7 mouse cellular contexts compared by ENCODE assay signal in genomic region chr4:45019009-45019408, GRCm38 (mm10). TPM values are rescaled to one million over a fixed set of nuclear protein-coding genes. Genes with fewer than 3 reads are reported as not detected.
DNase-seq lines count a peak whose midpoint lies in the region; ATAC-seq and TF ChIP-seq lines count a peak whose summit lies in the region.

No protein-coding gene starts in this region.

- peak overlapping the region; percentile 79 for H3K4me3 ChIP-seq in lung, embryonic 14.5 days (ENCODE audit: low read depth, low read length)
- H3K4me3 ChIP-seq in embryonic facial prominence, embryonic 11.5 days (ENCODE audit: low read depth, low read length), result peak overlapping the region; percentile 78
- peak overlapping the region; percentile 73 for H3K4me3 ChIP-seq in hindbrain, embryonic 16.5 days (ENCODE audit: low read length)
- H3K4me3 ChIP-seq in midbrain, embryonic 15.5 days, result peak overlapping the region; percentile 88

- peak overlapping the region; percentile 63 for H3K9ac ChIP-seq in lung, embryonic 14.5 days
- peak overlapping the region; percentile 69 for H3K9ac ChIP-seq in embryonic facial prominence, embryonic 11.5 days (replicated peaks; ENCODE audit: low read length)
- peak overlapping the region; percentile 71 for H3K9ac ChIP-seq in hindbrain, embryonic 16.5 days (ENCODE audit: low read depth, low read length)
- H3K9ac ChIP-seq in midbrain, embryonic 15.5 days, result peak overlapping the region; percentile 72

- DNase-seq in lung, embryonic 14.5 days, result no peak
- DNase-seq in lung, postnatal 10 days, result no peak
- no peak for DNase-seq in embryonic facial prominence, embryonic 11.5 days (ENCODE audit: low spot score)
- no peak for DNase-seq in testis, postnatal 14 days (ENCODE audit: low spot score)
- no peak for DNase-seq in embryo, embryonic 9.5 days (ENCODE audit: extremely low spot score)

- no peaks in the 10 kb centered on the region for H3K27me3 ChIP-seq in lung, embryonic 14.5 days (ENCODE audit: insufficient read depth, low read length)
- H3K27me3 ChIP-seq in embryonic facial prominence, embryonic 11.5 days (ENCODE audit: control insufficient read depth, insufficient read depth, low read length), result no peaks in the 10 kb centered on the region
- H3K27me3 ChIP-seq in hindbrain, embryonic 16.5 days (replicated peaks; ENCODE audit: control insufficient read depth, insufficient read depth, low read length), result no peaks in the 10 kb centered on the region
- no peaks in the 10 kb centered on the region for H3K27me3 ChIP-seq in midbrain, embryonic 15.5 days (replicated peaks)

- 2% methylated on average over 14 of the region's 14 CpGs for WGBS in lung, embryonic 14.5 days
- WGBS in embryonic facial prominence, embryonic 11.5 days, result under 1% methylated on average over 14 of the region's 14 CpGs
- 2% methylated on average over 14 of the region's 14 CpGs for WGBS in hindbrain, embryonic 16.5 days
- WGBS in midbrain, embryonic 15.5 days, result 3% methylated on average over 14 of the region's 14 CpGs

- no peak overlapping the region for H3K27ac ChIP-seq in lung, embryonic 14.5 days (ENCODE audit: low read depth)
- H3K27ac ChIP-seq in embryonic facial prominence, embryonic 11.5 days (replicated peaks; ENCODE audit: low read depth, low read length), result no peak overlapping the region
- H3K27ac ChIP-seq in hindbrain, embryonic 16.5 days (ENCODE audit: low read depth, low read length), result peak overlapping the region; percentile 8; the same call in 1 of the 2 replicates
- 0 out of 2 replicates have a peak overlapping the region, but pooled peaks have one; percentile 42 for H3K27ac ChIP-seq in midbrain, embryonic 15.5 days

- peak overlapping the region; percentile 96 for H3K4me2 ChIP-seq in lung, embryonic 14.5 days
- H3K4me2 ChIP-seq in embryonic facial prominence, embryonic 11.5 days (ENCODE audit: low read depth, low read length), result peak overlapping the region; percentile 64
- peak overlapping the region; percentile 95 for H3K4me2 ChIP-seq in hindbrain, embryonic 16.5 days (ENCODE audit: low read length)
- H3K4me2 ChIP-seq in midbrain, embryonic 15.5 days, result peak overlapping the region; percentile 95

- H3K9me3 ChIP-seq in lung, embryonic 14.5 days (ENCODE audit: low read depth, low read length), result no peaks in the 10 kb centered on the region
- H3K9me3 ChIP-seq in embryonic facial prominence, embryonic 11.5 days (replicated peaks; ENCODE audit: control insufficient read depth, low read length), result no peaks in the 10 kb centered on the region
- H3K9me3 ChIP-seq in hindbrain, embryonic 16.5 days (ENCODE audit: control insufficient read depth, low read length), result no peaks in the 10 kb centered on the region
- no peaks in the 10 kb centered on the region for H3K9me3 ChIP-seq in midbrain, embryonic 15.5 days

- ATAC-seq in lung, embryonic 14.5 days (ENCODE audit: insufficient read depth), result peak; percentile 50
- peak; percentile 27; the same call in 1 of the 2 replicates for ATAC-seq in embryonic facial prominence, embryonic 11.5 days (replicated peaks; ENCODE audit: insufficient number of reproducible peaks, low FRiP score, low TSS enrichment, low read depth)
- ATAC-seq in hindbrain, embryonic 16.5 days, result peak; percentile 38
- peak; percentile 46 for ATAC-seq in midbrain, embryonic 15.5 days (replicated peaks)

- peaks cover 9% of the 10 kb centered on the region for H3K36me3 ChIP-seq in lung, embryonic 14.5 days (ENCODE audit: insufficient read depth)
- no peaks in the 10 kb centered on the region for H3K36me3 ChIP-seq in embryonic facial prominence, embryonic 11.5 days (replicated peaks; ENCODE audit: control insufficient read depth, insufficient read depth, low read depth, low read length)
- 0 out of 2 replicates have a peak, but pooled peaks cover 3% of the 10 kb centered on the region for H3K36me3 ChIP-seq in hindbrain, embryonic 16.5 days (ENCODE audit: control insufficient read depth, insufficient read depth, low read length)
- no peaks in the 10 kb centered on the region for H3K36me3 ChIP-seq in midbrain, embryonic 15.5 days (replicated peaks)

- no peak for TF ChIP-seq CTCF in lung, embryonic 14.5 days (IDR thresholded peaks at IDR 0.05; ENCODE audit: low read depth)

- no peaks in the 10 kb centered on the region; the same call in 1 of the 2 replicates for H3K4me1 ChIP-seq in lung, embryonic 14.5 days (ENCODE audit: insufficient read depth)
- H3K4me1 ChIP-seq in embryonic facial prominence, embryonic 11.5 days (ENCODE audit: control insufficient read depth, insufficient read depth, low read length), result peaks cover 2% of the 10 kb centered on the region
- H3K4me1 ChIP-seq in hindbrain, embryonic 16.5 days (ENCODE audit: control insufficient read depth, insufficient read depth, low read depth, low read length), result peaks cover 19% of the 10 kb centered on the region
- H3K4me1 ChIP-seq in midbrain, embryonic 15.5 days, result peaks cover 19% of the 10 kb centered on the region

RNA-seq across cellular contexts. Expression of gene Polr1e, which starts 0.6 kb away (rescaled TPM):
- 40.1 and 43.3 TPM in 2 replicates for polyA plus RNA-seq in lung, embryonic 14.5 days (2014; fragmentation: Nextera tagmentation; extraction: Ambion mirVana)
- 59.8 and 61.1 TPM in 2 replicates for polyA plus RNA-seq in embryonic facial prominence, embryonic 11.5 days (2014; fragmentation: Nextera tagmentation; extraction: Ambion mirVana)
- polyA plus RNA-seq in hindbrain, embryonic 16.5 days (2015; fragmentation: Nextera tagmentation; extraction: Ambion mirVana), result 26.8 and 31.5 TPM in 2 replicates
- polyA plus RNA-seq in midbrain, embryonic 15.5 days (2015; fragmentation: Nextera tagmentation; extraction: Ambion mirVana), result 26.3 and 29.8 TPM in 2 replicates

RNA-seq across cellular contexts. Expression of gene Zbtb5, which starts 6.8 kb away (rescaled TPM):
- polyA plus RNA-seq in lung, embryonic 14.5 days (2014; fragmentation: Nextera tagmentation; extraction: Ambion mirVana), result 22.2 and 23.7 TPM in 2 replicates
- 41.5 and 42.5 TPM in 2 replicates for polyA plus RNA-seq in embryonic facial prominence, embryonic 11.5 days (2014; fragmentation: Nextera tagmentation; extraction: Ambion mirVana)
- 36.8 and 39.3 TPM in 2 replicates for polyA plus RNA-seq in hindbrain, embryonic 16.5 days (2015; fragmentation: Nextera tagmentation; extraction: Ambion mirVana)
- 50.0 and 53.7 TPM in 2 replicates for polyA plus RNA-seq in midbrain, embryonic 15.5 days (2015; fragmentation: Nextera tagmentation; extraction: Ambion mirVana)

RNA-seq across cellular contexts. Expression of gene Grhpr, which starts 37.8 kb away (rescaled TPM):
- polyA plus RNA-seq in lung, embryonic 14.5 days (2014; fragmentation: Nextera tagmentation; extraction: Ambion mirVana), result 46.2 and 50.1 TPM in 2 replicates
- polyA plus RNA-seq in embryonic facial prominence, embryonic 11.5 days (2014; fragmentation: Nextera tagmentation; extraction: Ambion mirVana), result 43.9 and 47.0 TPM in 2 replicates
- 33.5 and 33.7 TPM in 2 replicates for polyA plus RNA-seq in hindbrain, embryonic 16.5 days (2015; fragmentation: Nextera tagmentation; extraction: Ambion mirVana)
- polyA plus RNA-seq in midbrain, embryonic 15.5 days (2015; fragmentation: Nextera tagmentation; extraction: Ambion mirVana), result 21.9 and 24.5 TPM in 2 replicates

Comparison
In these comparisons a context has a peak if more than half of its experiments do, and no peak if none do; other contexts are left out.
1. H3K27ac ChIP-seq: peak in hindbrain, embryonic 16.5 days (single experiment) and midbrain, embryonic 15.5 days (single experiment); none in lung, embryonic 14.5 days (single experiment) and embryonic facial prominence, embryonic 11.5 days (single experiment).
2. Peak in every context shown above with its lines, with median percentiles within 50 percentile points of each other: ATAC-seq, H3K4me2 ChIP-seq, H3K4me3 ChIP-seq and H3K9ac ChIP-seq.